Mouse (Mus musculus) liver, embryonic 14.5 days (tissue): ENCODE measurements around the gene Tnrc6c.

Experiments used
- CTCF ChIP-seq: IDR thresholded peaks from 2 replicates; pipeline ENCODE4 v1.5.1; 2016; ENCODE audit warnings: antibody characterized with exemption, low read depth, control low read depth
- EP300 ChIP-seq: IDR thresholded peaks from 2 replicates; pipeline ENCODE4 v1.6.1; 2016; ENCODE audit warnings: antibody characterized with exemption, low read depth

DNA sequence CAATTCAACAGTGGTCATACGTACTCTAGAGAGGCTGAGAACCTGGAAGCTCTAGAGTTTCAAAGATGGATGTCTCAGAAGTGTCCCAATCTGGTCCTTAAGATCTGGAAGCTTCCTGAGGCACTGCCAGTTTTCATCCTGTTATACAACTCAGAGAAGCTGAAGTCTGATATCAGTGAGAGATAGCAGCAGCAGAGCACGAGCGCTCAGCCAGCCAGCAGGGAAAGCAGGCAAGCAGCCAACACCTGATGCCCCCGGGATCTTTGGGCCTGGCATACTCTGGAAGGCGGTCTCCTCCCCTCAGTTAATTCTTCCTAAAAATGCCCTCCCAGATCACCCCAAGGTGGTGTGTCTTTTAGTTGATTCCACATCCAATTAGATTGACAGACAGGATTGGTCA lies 13.7 kb downstream of the Tnrc6c start:
- TF ChIP-seq CTCF = no peak
- TF ChIP-seq EP300 = no peak
